Mouse (Mus musculus) cerebellum, adult 2 months (tissue): Measurements from ENCODE around the gene Ep300. TPM values are rescaled to one million over a fixed set of nuclear protein-coding genes. Genes with fewer than 3 reads are reported as not detected.
"Not testable (repeated sequence)": the region's sequence is repeated elsewhere in the genome, so short reads cannot be mapped to it uniquely, and the experiment has no call there.

Source experiments
- DNase-seq, 2 experiments: peaks; one replicate each; pipeline ENCODE4 v3.0.0; 2021
- H3K27ac ChIP-seq: fragments of 200-500 bp; 2 replicates; pipeline ENCODE4 v1.5.1; 2012; ENCODE audit warnings: low read length, control low read depth, inconsistent platforms; ENCODE audit not compliant: insufficient read depth
- H3K27me3 ChIP-seq: fragments of 200-500 bp; 2 replicates; pipeline ENCODE4 v1.6.1; 2012; ENCODE audit warnings: inconsistent platforms, mild to moderate bottlenecking, low read length, moderate library complexity; ENCODE audit not compliant: control insufficient read depth, insufficient read depth
- H3K4me1 ChIP-seq: fragments of 200-500 bp; 2 replicates; pipeline ENCODE4 v1.6.1; 2011; ENCODE audit warnings: low read length; ENCODE audit not compliant: control insufficient read depth, insufficient read depth
- H3K4me3 ChIP-seq: fragments of 200-500 bp; replicated peaks from 2 replicates; pipeline ENCODE3; 2011; ENCODE audit warnings: mild to moderate bottlenecking, low read depth, low read length, control low read depth; ENCODE audit not compliant: insufficient read depth
- CTCF ChIP-seq: fragments of 200-500 bp; IDR thresholded peaks from 2 replicates; pipeline ENCODE4 v1.5.1; 2011; ENCODE audit warnings: low read depth, mild to moderate bottlenecking, control low read depth, low read length, moderate library complexity, borderline replicate concordance; ENCODE audit not compliant: insufficient read depth
- POLR2A ChIP-seq: fragments of 200-500 bp; IDR thresholded peaks from 2 replicates; pipeline ENCODE4 v1.6.1; 2011; ENCODE audit warnings: low read length, control low read depth, borderline replicate concordance; ENCODE audit not compliant: insufficient read depth
- WGBS: fragments of 180-500 bp; shearing (Covaris S2); methylation state at CpG from one replicate; pipeline ENCODE4 v1.1.7; 2018; 5-methylcytosine and 5-hydroxymethylcytosine counted together
- polyA plus RNA-seq: library from polyadenylated mRNA; depleted of rRNA; stranded (reverse); fragments of >200 nt; gene quantifications from 2 replicates; pipeline ENCODE4 v1.2.3, GENCODE M21; 2012; rRNA removed

The Ep300 gene
- polyA plus RNA-seq, 1 experiment, result 39.3 TPM

- no peak overlapping the region for H3K4me3 ChIP-seq
- H3K4me1 ChIP-seq, result no peaks in the 10 kb centered on the region
- peak; percentile 33 to 41 for DNase-seq
- TF ChIP-seq POLR2A, result no peak
- TF ChIP-seq CTCF, result peak; percentile 55; the same call in 1 of the 2 replicates
- H3K27ac ChIP-seq, result no peak overlapping the region
- 55% methylated on average over 3 of the region's 3 CpGs for WGBS
- no peaks in the 10 kb centered on the region for H3K27me3 ChIP-seq
Observed at GRCm38 (mm10) chr15:81697847-81698246, 112.7 kb downstream of the Ep300 start.

GRCm38 (mm10) chr15:81698532-81698931 lies 113.4 kb downstream of the Ep300 start:
- H3K27ac ChIP-seq, result no peak overlapping the region
- H3K4me3 ChIP-seq, result no peak overlapping the region
- no peaks in the 10 kb centered on the region for H3K27me3 ChIP-seq
- no peaks in the 10 kb centered on the region for H3K4me1 ChIP-seq
- no peak for DNase-seq
- no peak for TF ChIP-seq POLR2A
- TF ChIP-seq CTCF, result no peak
- 65% methylated on average over 2 of the region's 2 CpGs for WGBS

- DNase-seq, result no peak
- WGBS, result 73% methylated on average over 2 of the region's 2 CpGs
- no peak for TF ChIP-seq CTCF
- no peak for TF ChIP-seq POLR2A
- no peaks in the 10 kb centered on the region for H3K27me3 ChIP-seq
- H3K27ac ChIP-seq, result no peak overlapping the region
- no peak overlapping the region for H3K4me3 ChIP-seq
- H3K4me1 ChIP-seq, result no peaks in the 10 kb centered on the region
Observed at GRCm38 (mm10) chr15:81700161-81700560, 115.0 kb downstream of the Ep300 start.

- Histone ChIP-seq H3K27ac (no peak overlapping the region), H3K4me1 (no peaks in the 10 kb centered on the region), H3K27me3 (no peaks in the 10 kb centered on the region), H3K4me3 (no peak overlapping the region)
- no peak for DNase-seq
- TF ChIP-seq CTCF (no peak), POLR2A (no peak)
- WGBS, result 82% methylated on average over 8 of the region's 8 CpGs
Observed at GRCm38 (mm10) chr15:81700601-81701000, 115.5 kb downstream of the Ep300 start.

- WGBS, result 81% methylated on average over 4 of the region's 4 CpGs
- not testable (repeated sequence) for H3K27ac ChIP-seq, H3K4me3 ChIP-seq, H3K4me1 ChIP-seq, DNase-seq, H3K27me3 ChIP-seq
Observed at GRCm38 (mm10) chr15:81701350-81701749, 116.2 kb downstream of the Ep300 start.

Other genes with a start within 250 kb of the Ep300 start
- 55.8 and 56.0 TPM in 2 replicates for gene Slc25a17, start 224.5 kb upstream of the Ep300 start, polyA plus RNA-seq
- gene St13, start 185.3 kb upstream of the Ep300 start, polyA plus RNA-seq, result 75.6 and 85.3 TPM in 2 replicates
- 7.3 and 9.0 TPM in 2 replicates for gene Xpnpep3, start 185.2 kb upstream of the Ep300 start, polyA plus RNA-seq
- 0.07 TPM in 1 of 2 replicates, not detected in the other for gene Dnajb7, start 177.1 kb upstream of the Ep300 start, polyA plus RNA-seq
- gene Rbx1, start 119.1 kb upstream of the Ep300 start, polyA plus RNA-seq, result 211 and 222 TPM in 2 replicates
- gene L3mbtl2, start 78.5 kb downstream of the Ep300 start, polyA plus RNA-seq, result 28.0 and 28.9 TPM in 2 replicates
- gene Chadl, start 111.9 kb downstream of the Ep300 start, polyA plus RNA-seq, result 16.6 and 17.4 TPM in 2 replicates
- 67.0 and 72.1 TPM in 2 replicates for gene Zc3h7b, start 159.7 kb downstream of the Ep300 start, polyA plus RNA-seq
- 102 and 113 TPM in 2 replicates for gene Rangap1, start 160.2 kb downstream of the Ep300 start, polyA plus RNA-seq
- gene Tef, start 217.1 kb downstream of the Ep300 start, polyA plus RNA-seq, result 279 and 288 TPM in 2 replicates